Mouse (Mus musculus) 3134 (cell line): Measurements from ENCODE around the gene Btbd18.
"Not testable (repeated sequence)": the region's sequence is repeated elsewhere in the genome, so short reads cannot be mapped to it uniquely, and the experiment has no call there.

Experiments
- DNase-seq: peaks from one replicate; pipeline ENCODE4 v3.0.0-alpha.2; 2011; ENCODE audit warnings: low spot score; ENCODE audit not compliant: insufficient read length; ENCODE audit errors: extremely low read depth

Gene Btbd18

DNA sequence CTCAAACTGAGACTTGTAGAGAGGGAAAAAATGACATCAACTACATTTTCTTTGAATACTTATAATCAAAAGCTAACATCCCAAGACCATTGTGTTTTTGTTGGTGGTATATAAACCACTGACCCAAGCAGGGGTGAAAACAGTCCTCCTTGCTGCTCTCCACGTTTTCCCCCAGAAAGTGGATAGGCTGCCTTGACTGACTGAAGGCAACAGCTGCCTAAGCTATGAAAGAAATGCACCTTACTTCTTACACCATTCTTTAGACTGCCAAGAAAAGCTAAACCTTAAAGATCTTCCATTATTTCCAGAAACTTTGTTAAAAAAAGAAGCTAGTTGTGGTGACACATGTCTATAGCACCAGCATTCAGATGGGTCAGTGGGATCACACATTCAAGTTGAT is 12.7 kb upstream of the Btbd18 start:
- DNase-seq, result no peak

DNA sequence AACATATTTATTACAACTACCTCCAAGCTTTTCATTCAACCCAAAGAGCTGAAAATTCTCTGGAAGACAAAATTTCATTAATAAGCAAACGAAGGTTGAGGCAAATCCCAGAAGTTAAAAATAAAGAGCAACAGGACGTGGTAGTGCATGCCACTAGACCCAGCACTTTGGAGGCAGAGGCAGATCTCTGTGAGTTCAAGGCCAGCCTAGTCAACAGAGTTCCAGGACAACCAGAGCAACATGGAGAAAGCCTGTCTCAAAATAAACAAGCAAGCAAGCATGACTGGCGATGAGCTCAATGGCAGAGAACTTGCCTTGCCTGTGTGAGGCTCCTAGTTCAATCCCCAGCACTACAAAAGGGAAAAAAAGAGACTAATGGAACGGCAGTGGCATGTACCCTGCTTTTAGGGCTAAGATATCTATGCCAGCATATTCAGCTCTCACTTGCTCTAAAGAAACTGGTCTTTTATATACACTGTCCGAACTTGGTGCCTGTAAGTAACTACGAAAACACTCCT is 11.8 kb upstream of the Btbd18 start:
- no peak for DNase-seq

GRCm38 (mm10) chr2:84648369-84648768 is 10.5 kb upstream of the Btbd18 start:
- DNase-seq, result no peak

DNA sequence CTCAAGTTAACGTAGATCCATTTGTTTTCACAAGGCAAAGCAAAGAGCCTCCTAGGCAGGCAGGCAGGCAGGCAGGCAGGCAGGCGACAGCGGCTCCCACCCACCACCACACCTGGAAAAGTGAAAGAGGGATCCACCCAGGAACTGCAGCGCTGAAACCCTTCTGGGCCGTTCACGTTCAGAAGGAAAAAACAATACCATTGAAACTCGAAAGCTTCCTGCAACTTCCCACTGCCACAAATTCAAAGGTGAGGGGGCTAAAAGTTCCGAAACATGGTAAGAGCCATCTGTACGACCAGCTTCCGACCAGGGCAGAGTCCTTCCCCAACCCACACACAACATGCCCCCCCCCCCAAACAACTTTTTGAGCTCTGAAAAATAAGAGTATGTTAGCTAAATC is 9.2 kb upstream of the Btbd18 start:
- peak; percentile 34 for DNase-seq

DNA sequence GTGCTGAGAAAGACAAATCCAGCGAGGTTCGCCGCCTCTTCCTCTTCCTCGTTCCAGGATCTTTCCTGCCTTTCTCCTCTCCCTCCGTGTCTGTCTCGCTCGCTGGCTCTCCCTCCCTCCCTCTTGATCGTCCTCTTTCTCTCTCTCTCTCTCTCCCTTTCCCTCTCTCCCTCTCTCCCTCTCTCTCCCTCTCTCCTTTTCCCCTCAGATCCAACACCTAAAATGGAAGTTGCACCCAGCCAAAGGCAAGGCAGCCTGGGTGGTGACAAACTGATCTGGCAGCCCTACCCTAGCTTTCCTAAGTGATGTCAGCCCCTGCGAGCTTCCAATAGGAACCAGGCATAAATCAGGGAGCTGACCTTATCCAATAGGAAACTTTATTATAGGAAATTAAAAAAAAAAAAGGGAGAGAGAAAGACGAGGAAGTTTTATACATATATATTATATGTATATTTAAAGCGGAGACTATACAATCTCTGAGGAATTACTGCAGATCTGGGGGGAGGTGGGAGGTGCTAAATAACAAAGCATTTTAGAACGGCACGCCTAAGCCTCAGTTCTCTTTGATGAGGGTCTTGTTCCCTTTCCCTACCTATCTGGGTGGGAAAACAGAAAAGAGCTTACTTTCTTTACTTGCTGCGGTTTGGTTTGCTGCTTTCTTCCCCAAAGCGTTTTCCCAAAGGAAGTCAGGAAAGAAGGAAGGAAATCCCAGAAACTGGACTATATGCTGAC is 8.2 kb upstream of the Btbd18 start, which contains the start of gene Ctnnd1:
Ctnnd1 (minus strand) TSS at position 302 of the 732 bp plus-strand sequence.
- DNase-seq, result peak; percentile 79

DNA sequence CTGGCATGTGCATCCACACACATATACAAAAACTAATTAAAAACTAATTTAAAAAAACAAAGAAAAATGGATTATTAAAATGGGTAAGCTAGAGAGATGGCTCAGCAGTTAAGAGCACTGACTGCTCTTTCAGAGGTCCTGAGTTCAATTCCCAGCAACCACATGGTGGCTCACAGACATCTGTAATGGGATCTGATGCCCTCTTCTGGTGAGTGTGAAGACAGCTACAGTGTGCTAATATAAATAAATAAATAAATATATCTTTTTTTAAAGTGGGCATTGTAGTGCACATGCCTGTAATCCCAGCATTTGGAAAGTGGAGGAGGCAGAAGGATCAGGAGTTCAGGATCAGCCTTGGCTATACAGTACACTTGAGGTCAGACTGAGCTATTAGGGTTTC is 5.5 kb upstream of the Btbd18 start:
- DNase-seq, result no peak

DNA sequence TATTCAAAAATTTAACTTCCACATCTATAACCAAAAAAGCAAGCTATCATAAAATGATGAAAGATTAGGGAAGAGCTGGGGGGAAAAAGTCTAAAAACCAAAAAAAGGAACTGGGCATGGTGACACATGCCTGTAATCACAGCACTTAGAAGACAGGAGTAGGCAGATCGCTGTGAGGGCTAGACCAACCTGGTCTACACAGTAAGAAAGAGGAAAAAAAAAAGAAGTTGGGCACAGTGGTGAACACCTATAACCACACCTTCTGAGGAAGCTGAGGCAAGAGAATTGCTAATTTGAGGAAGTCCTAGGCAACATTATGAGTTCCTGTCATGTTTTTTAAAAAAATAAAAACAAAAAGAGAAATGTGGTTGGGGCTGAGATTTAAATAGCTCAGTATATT is 3.0 kb upstream of the Btbd18 start:
- no peak for DNase-seq

DNA sequence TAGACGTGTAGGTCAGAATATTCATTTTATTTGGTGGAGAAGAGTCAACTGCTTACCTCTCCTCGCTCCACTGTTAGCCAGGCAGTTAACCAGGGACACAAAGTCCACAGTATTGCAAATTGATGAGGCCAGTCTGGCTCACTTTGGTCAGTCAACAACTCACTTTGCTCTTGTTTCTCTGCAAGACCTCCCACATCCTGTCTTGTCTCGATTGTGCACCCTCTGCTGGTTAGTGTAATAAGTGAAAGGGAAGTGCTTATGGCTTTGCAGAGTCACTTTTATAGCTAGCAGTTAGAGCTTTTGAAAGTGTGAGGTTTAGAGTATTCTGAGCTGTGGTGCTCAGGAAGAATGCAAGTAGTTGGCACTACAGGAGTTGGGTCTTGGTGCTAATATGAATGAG is 1.4 kb downstream of the Btbd18 start:
- DNase-seq, result no peak

GRCm38 (mm10) chr2:84662866-84663265 is 4.0 kb downstream of the Btbd18 start:
- DNase-seq, result no peak

DNA sequence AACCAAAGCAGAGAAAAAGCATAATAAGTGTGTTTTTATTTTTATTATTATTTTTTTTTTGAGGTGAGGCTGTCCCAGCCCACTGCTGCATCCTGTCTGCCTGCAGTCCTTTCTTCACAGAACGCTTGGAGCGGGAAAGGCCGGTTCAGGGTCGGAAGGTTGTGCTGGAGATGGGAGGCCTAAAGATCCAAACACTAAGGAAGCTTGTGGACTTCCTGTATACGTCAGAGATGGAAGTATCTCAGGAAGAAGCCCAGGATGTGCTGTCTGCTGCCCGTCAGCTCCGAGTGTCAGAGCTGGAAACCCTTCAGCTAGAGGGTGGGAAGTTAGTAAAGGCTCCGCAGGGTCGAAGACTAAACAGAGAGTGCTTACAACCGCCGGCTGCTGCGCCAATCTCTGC is 7.2 kb downstream of the Btbd18 start:
- DNase-seq, result no peak

- DNase-seq, result peak; percentile 76
Observed at GRCm38 (mm10) chr2:84669828-84670568, 11.1 kb downstream of the Btbd18 start.

GRCm38 (mm10) chr2:84670569-84670933 is 11.7 kb downstream of the Btbd18 start, which contains the start of gene Selenoh:
Selenoh (minus strand) TSS chr2:84670770.
- no peak for DNase-seq

GRCm38 (mm10) chr2:84671535-84671934 is 12.7 kb downstream of the Btbd18 start:
- not testable (repeated sequence) for DNase-seq

- DNase-seq, result no peak
Observed at GRCm38 (mm10) chr2:84677270-84677967, 18.5 kb downstream of the Btbd18 start.

DNA sequence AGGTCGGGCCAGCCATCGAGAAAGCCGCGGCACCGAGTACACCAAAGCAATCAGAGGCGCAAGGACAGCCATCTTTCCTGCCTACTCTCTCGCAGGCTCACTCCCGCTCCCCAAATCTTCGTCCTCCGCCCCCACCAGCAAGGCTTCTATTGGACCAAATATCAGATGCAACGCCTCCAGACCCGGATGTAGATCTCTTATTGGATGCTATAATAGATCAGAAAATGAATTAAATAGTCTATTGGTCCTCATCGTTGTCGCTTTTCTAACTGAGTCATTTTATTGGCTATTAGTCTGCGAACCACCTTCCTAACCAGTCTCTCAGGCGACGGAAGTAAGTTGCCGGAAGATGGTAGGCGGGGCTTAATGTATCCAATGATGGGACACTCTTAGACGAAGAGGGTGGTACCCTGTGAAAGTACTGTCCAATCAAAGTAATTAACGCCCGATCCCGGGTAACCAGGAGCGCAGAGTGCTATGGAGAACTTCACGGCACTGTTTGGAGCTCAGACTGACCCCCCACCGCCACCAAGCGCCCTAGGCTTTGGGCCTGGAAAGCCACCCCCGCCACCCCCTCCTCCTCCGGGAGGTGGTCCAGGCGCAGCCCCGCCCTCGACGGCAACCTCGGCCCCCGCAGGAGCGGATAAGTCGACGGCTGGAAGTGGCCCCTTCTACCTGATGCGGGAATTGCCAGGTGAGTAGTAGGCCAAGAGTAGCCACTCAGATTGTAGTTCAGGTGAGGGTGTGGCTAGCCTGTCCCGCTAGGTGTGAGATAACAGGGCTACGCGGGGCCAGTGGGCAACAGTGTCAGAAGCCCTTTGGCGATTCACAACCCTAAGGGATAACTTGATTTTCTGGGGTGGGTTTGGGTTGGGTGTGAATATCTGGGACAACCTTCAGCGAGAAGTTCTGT is 19.3 kb downstream of the Btbd18 start, which contains the start of the genes Gm28635 and Med19:
Gm28635 (minus strand) TSS at position 74 of the 913 bp plus-strand sequence.
Med19 (plus strand) TSS at position 435 of the 913 bp plus-strand sequence.
- DNase-seq, result peak; percentile 85

- DNase-seq, result no peak
Observed at GRCm38 (mm10) chr2:84679016-84679415, 20.1 kb downstream of the Btbd18 start, which contains the start of gene Tmx2. Tmx2 (minus strand) TSS chr2:84679140.

- no peak for DNase-seq
Observed at GRCm38 (mm10) chr2:84682605-84683183, 23.8 kb downstream of the Btbd18 start.

DNA sequence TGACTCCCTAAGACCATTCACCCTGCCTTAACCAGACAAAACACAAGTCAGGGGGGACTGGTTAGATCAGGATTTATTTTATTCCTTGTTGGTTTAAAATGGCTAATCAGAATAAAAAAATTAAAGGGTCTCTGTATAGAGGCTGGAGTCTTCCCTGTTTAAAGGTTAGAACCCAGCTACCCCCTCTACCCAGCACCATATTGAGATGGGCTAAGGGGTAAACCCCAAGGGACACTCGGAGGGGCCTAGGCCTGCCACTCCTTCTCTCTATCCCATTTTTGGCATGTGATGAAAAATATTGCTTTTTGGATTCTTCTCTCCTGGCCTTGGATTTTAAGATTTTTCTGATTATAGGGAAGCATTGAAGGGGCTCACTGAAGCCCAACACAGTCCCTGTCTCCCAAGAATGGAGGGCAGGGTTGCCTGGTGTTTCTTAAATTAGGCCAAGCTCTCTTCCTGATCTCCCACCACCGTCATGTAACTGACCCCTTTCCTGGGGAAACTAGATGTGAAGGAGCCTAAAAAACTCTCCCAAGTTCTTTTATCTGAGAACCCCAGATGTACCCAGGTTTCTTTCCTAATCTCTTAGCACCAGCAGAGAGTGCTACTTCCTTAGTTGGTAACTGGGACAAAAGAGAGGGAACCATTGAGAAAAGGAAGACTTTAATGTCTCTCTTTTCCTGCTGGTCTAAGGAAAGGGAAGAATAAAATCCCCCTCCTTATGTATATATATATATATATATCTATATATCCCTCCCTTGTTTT is 29.4 kb downstream of the Btbd18 start:
- no peak for DNase-seq

GRCm38 (mm10) chr2:84690050-84690449 is 31.2 kb downstream of the Btbd18 start:
- DNase-seq, result no peak
